ENCODE assay signal across 15 mouse cellular contexts in the genomic region with DNA sequence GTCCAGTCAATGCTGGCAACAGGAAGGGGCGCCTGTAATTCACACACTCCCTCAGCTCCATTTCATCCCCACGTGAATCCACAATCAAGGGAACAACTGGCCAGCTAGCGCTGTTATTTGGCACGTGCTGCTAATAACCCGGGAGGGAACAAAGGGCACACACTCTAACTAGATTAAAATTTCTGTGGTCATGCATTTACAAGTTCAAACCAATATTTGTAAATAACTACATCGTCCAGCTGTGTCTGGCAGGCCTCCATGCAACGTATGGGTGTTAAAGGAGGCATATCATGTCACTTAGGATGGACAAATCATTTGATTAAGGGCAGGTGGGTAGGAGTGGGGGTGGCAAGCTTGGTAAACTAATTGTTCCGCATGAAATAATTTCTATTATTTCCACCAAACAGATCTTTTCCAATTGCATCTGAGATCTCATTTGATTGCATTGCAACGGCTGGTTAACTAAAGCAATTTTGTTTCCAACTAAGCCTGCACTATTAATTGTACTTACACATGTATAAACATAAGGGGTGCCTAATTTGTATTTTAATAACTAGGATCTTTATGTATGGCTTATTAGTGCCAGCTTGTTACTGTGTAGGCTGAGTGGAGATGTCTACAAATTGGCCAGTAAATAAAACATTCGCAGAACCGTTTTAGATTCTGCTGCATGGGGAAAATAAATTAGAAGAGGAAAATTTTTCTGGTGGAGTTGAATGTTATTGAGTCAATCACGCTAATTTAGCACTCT.
A peak's percentile ranks its signal among the peaks of the same experiment; 100 is the strongest.
DNase-seq lines count a peak whose midpoint lies in the region; ATAC-seq and TF ChIP-seq lines count a peak whose summit lies in the region.
"Had no signal": no experiment of that assay in that cellular context is flagged by ENCODE, and none has a peak within 500 bp of the region (broad histone marks: within the 10 kb centered on the region; RNA-seq: fewer than 3 reads in every experiment).

No protein-coding gene starts in this region.

- 47% methylated on average over 12 of the region's 12 CpGs for WGBS in forebrain, embryonic 11.5 days
- 64% methylated on average over 12 of the region's 12 CpGs for WGBS in forebrain, embryonic 10.5 days
- 53% methylated on average over 12 of the region's 12 CpGs for WGBS in limb, embryonic 11.5 days
- WGBS in limb, embryonic 10.5 days = 72% methylated on average over 12 of the region's 12 CpGs
- 35% methylated on average over 12 of the region's 12 CpGs for WGBS in hindbrain, postnatal 0 days
- WGBS in neural tube, embryonic 15.5 days = 26% methylated on average over 12 of the region's 12 CpGs

- no peak overlapping the region for H3K4me3 ChIP-seq in forebrain, embryonic 11.5 days (ENCODE audit: low read depth, low read length)
- no peak overlapping the region for H3K4me3 ChIP-seq in forebrain, embryonic 10.5 days
- H3K4me3 ChIP-seq in limb, embryonic 11.5 days (ENCODE audit: low read depth, low read length) = no peak overlapping the region
- H3K4me3 ChIP-seq in limb, embryonic 10.5 days = no peak overlapping the region
- H3K4me3 ChIP-seq in hindbrain, postnatal 0 days (ENCODE audit: low read length) = no peak overlapping the region
- no peak overlapping the region for H3K4me3 ChIP-seq in neural tube, embryonic 15.5 days (replicated peaks)
- no peak overlapping the region for H3K4me3 ChIP-seq in left cerebral cortex, adult 2 months
- H3K4me3 ChIP-seq: erythroblast, embryonic 14.5 days; heart, embryonic 15.5 days; liver, embryonic 13.5 days had no signal

- DNase-seq in forebrain, embryonic 11.5 days (ENCODE audit: low spot score) = peak; percentile 50
- no peak for DNase-seq in forebrain, embryonic 10.5 days (ENCODE audit: extremely low spot score, low spot score)
- DNase-seq in limb, embryonic 11.5 days (ENCODE audit: low spot score) = peak; percentile 29
- DNase-seq in limb, embryonic 10.5 days (ENCODE audit: low spot score) = no peak
- DNase-seq in hindbrain, postnatal 0 days (ENCODE audit: low spot score) = peak; percentile 48
- no peak for DNase-seq in adrenal gland, postnatal 10 days
- DNase-seq in left cerebral cortex, adult 2 months (ENCODE audit: extremely low spot score in 1 of 2, low spot score in 2 of 2) = no peak
- DNase-seq: B cell, adult 2 months; gastrocnemius, postnatal 10 days; kidney, adult 2 months; liver, embryonic 13.5 days; thymus, postnatal 4 days had no signal

- H3K4me1 ChIP-seq in forebrain, embryonic 11.5 days (replicated peaks; ENCODE audit: control insufficient read depth, insufficient read depth, low read length) = no peaks in the 10 kb centered on the region
- peaks cover 7% of the 10 kb centered on the region for H3K4me1 ChIP-seq in forebrain, embryonic 10.5 days
- no peaks in the 10 kb centered on the region for H3K4me1 ChIP-seq in limb, embryonic 11.5 days (ENCODE audit: control insufficient read depth, insufficient read depth, low read length)
- H3K4me1 ChIP-seq in limb, embryonic 10.5 days = no peaks in the 10 kb centered on the region
- peaks cover 3% of the 10 kb centered on the region; the same call in 1 of the 2 replicates for H3K4me1 ChIP-seq in hindbrain, postnatal 0 days (ENCODE audit: insufficient read depth, low read length)
- peaks cover 7% of the 10 kb centered on the region for H3K4me1 ChIP-seq in neural tube, embryonic 15.5 days
- H3K4me1 ChIP-seq: heart, embryonic 15.5 days; liver, embryonic 13.5 days had no signal

- H3K4me2 ChIP-seq in forebrain, embryonic 11.5 days (ENCODE audit: low read depth, low read length, severe bottlenecking) = no peak overlapping the region
- H3K4me2 ChIP-seq in limb, embryonic 11.5 days (ENCODE audit: low read depth, severe bottlenecking) = no peak overlapping the region
- H3K4me2 ChIP-seq in hindbrain, postnatal 0 days (ENCODE audit: low read depth, low read length) = no peak overlapping the region
- H3K4me2 ChIP-seq in neural tube, embryonic 15.5 days = no peak overlapping the region
- H3K4me2 ChIP-seq: heart, embryonic 15.5 days; liver, embryonic 13.5 days had no signal

- no peak overlapping the region for H3K9ac ChIP-seq in forebrain, embryonic 11.5 days (ENCODE audit: low read length)
- no peak overlapping the region for H3K9ac ChIP-seq in limb, embryonic 11.5 days (ENCODE audit: low read length)
- H3K9ac ChIP-seq in hindbrain, postnatal 0 days (replicated peaks; ENCODE audit: low read length) = no peak overlapping the region
- H3K9ac ChIP-seq in neural tube, embryonic 15.5 days (replicated peaks) = no peak overlapping the region
- H3K9ac ChIP-seq: heart, embryonic 15.5 days; liver, embryonic 13.5 days had no signal

- no peak for TF ChIP-seq CTCF in hindbrain, postnatal 0 days (IDR thresholded peaks at IDR 0.05; ENCODE audit: low read depth)
- no peak for TF ChIP-seq CTCF in left cerebral cortex, adult 2 months (IDR thresholded peaks at IDR 0.05)

- H3K9me3 ChIP-seq in forebrain, embryonic 11.5 days (ENCODE audit: control insufficient read depth, low read length) = no peaks in the 10 kb centered on the region
- H3K9me3 ChIP-seq in forebrain, embryonic 10.5 days = no peaks in the 10 kb centered on the region
- no peaks in the 10 kb centered on the region for H3K9me3 ChIP-seq in limb, embryonic 11.5 days (ENCODE audit: control insufficient read depth, low read length)
- no peaks in the 10 kb centered on the region for H3K9me3 ChIP-seq in limb, embryonic 10.5 days (replicated peaks)
- no peaks in the 10 kb centered on the region for H3K9me3 ChIP-seq in hindbrain, postnatal 0 days (ENCODE audit: low read length)
- H3K9me3 ChIP-seq in neural tube, embryonic 15.5 days (replicated peaks) = no peaks in the 10 kb centered on the region
- H3K9me3 ChIP-seq: heart, embryonic 15.5 days; liver, embryonic 13.5 days had no signal

- no peaks in the 10 kb centered on the region for H3K36me3 ChIP-seq in forebrain, embryonic 11.5 days (ENCODE audit: control insufficient read depth, insufficient read depth, low read length)
- no peaks in the 10 kb centered on the region for H3K36me3 ChIP-seq in forebrain, embryonic 10.5 days (replicated peaks)
- H3K36me3 ChIP-seq in limb, embryonic 11.5 days (ENCODE audit: control insufficient read depth, insufficient read depth, low read length) = no peaks in the 10 kb centered on the region
- H3K36me3 ChIP-seq in limb, embryonic 10.5 days = 0 out of 2 replicates have a peak, but pooled peaks cover 2% of the 10 kb centered on the region
- no peaks in the 10 kb centered on the region for H3K36me3 ChIP-seq in hindbrain, postnatal 0 days (ENCODE audit: insufficient read depth, low read length)
- H3K36me3 ChIP-seq in neural tube, embryonic 15.5 days = no peaks in the 10 kb centered on the region
- H3K36me3 ChIP-seq: heart, embryonic 15.5 days; liver, embryonic 13.5 days had no signal

- no peaks in the 10 kb centered on the region for H3K27me3 ChIP-seq in forebrain, embryonic 11.5 days (ENCODE audit: control insufficient read depth, insufficient read depth, low read length)
- H3K27me3 ChIP-seq in forebrain, embryonic 10.5 days (ENCODE audit: poor library complexity, severe bottlenecking) = no peaks in the 10 kb centered on the region
- no peaks in the 10 kb centered on the region for H3K27me3 ChIP-seq in limb, embryonic 11.5 days (ENCODE audit: control insufficient read depth, insufficient read depth, low read length)
- H3K27me3 ChIP-seq in limb, embryonic 10.5 days (ENCODE audit: low read depth, poor library complexity, severe bottlenecking) = no peaks in the 10 kb centered on the region
- H3K27me3 ChIP-seq in hindbrain, postnatal 0 days (ENCODE audit: insufficient read depth, low read length) = no peaks in the 10 kb centered on the region
- no peaks in the 10 kb centered on the region for H3K27me3 ChIP-seq in neural tube, embryonic 15.5 days (replicated peaks)
- H3K27me3 ChIP-seq: heart, embryonic 15.5 days; liver, embryonic 13.5 days had no signal

- peak; percentile 86 for ATAC-seq in forebrain, embryonic 11.5 days (replicated peaks; ENCODE audit: low FRiP score)
- ATAC-seq in limb, embryonic 11.5 days (ENCODE audit: insufficient number of reproducible peaks, low FRiP score, low TSS enrichment, low read depth) = no peak
- ATAC-seq in hindbrain, postnatal 0 days = peak; percentile 66; the same call in 1 of the 2 replicates
- peak; percentile 89 for ATAC-seq in neural tube, embryonic 15.5 days (ENCODE audit: low FRiP score)

- intact Hi-C loops in left cerebral cortex, adult 2 months (cut with DNase I) = no loop called here

- H3K27ac ChIP-seq in forebrain, embryonic 11.5 days (ENCODE audit: low read depth, low read length) = no peak overlapping the region
- no peak overlapping the region for H3K27ac ChIP-seq in forebrain, embryonic 10.5 days
- H3K27ac ChIP-seq in limb, embryonic 11.5 days (replicated peaks; ENCODE audit: low read depth, low read length) = no peak overlapping the region
- H3K27ac ChIP-seq in limb, embryonic 10.5 days = no peak overlapping the region
- H3K27ac ChIP-seq in hindbrain, postnatal 0 days = 0 out of 2 replicates have a peak overlapping the region, but pooled peaks have one; percentile 15
- H3K27ac ChIP-seq in neural tube, embryonic 15.5 days (replicated peaks) = peak overlapping the region; percentile 63
- no peak overlapping the region for H3K27ac ChIP-seq in left cerebral cortex, adult 2 months
- H3K27ac ChIP-seq: heart, embryonic 15.5 days; liver, embryonic 13.5 days had no signal

Comparison
In these comparisons a context has a peak if more than half of its experiments do, and no peak if none do; other contexts are left out.
1. DNase-seq: peak in forebrain, embryonic 11.5 days (single experiment), limb, embryonic 11.5 days (single experiment) and hindbrain, postnatal 0 days (single experiment); none in forebrain, embryonic 10.5 days (single experiment), limb, embryonic 10.5 days (single experiment), adrenal gland, postnatal 10 days (single experiment) and left cerebral cortex, adult 2 months (0 of 2).
2. H3K27ac ChIP-seq: peak in hindbrain, postnatal 0 days (single experiment) and neural tube, embryonic 15.5 days (single experiment); none in forebrain, embryonic 11.5 days (single experiment), forebrain, embryonic 10.5 days (single experiment), limb, embryonic 11.5 days (single experiment), limb, embryonic 10.5 days (single experiment) and left cerebral cortex, adult 2 months (single experiment).